Mouse (Mus musculus) bone marrow, adult 2 months (tissue): ENCODE results near the gene Auts2. TPM values are rescaled to one million over a fixed set of nuclear protein-coding genes. Genes with fewer than 3 reads are reported as not detected.

ENCODE experiments used
- H3K27ac ChIP-seq: fragments of 200-500 bp; 2 replicates; pipeline ENCODE4 v1.5.1; 2012; ENCODE audit warnings: low read depth, mild to moderate bottlenecking, control low read depth, inconsistent platforms, low read length; ENCODE audit not compliant: control insufficient read depth, poor library complexity, insufficient read depth
- H3K4me1 ChIP-seq: fragments of 200-500 bp; 2 replicates; pipeline ENCODE4 v1.6.1; 2011; ENCODE audit warnings: low read length; ENCODE audit not compliant: control insufficient read depth, insufficient read depth
- H3K4me3 ChIP-seq: fragments of 200-500 bp; replicated peaks from 2 replicates; pipeline ENCODE3; 2011; ENCODE audit warnings: mild to moderate bottlenecking, low read depth, low read length, control low read depth; ENCODE audit not compliant: control insufficient read depth
- CTCF ChIP-seq: fragments of 200-500 bp; IDR thresholded peaks from 2 replicates; pipeline ENCODE4 v1.5.1; 2011; ENCODE audit warnings: low read length, control low read depth; ENCODE audit not compliant: control insufficient read depth, insufficient read depth
- POLR2A ChIP-seq: fragments of 200-500 bp; IDR thresholded peaks from 2 replicates; pipeline ENCODE4 v1.6.1; 2011; ENCODE audit warnings: low read depth, mild to moderate bottlenecking, control low read depth, low read length, borderline replicate concordance; ENCODE audit not compliant: control insufficient read depth
- WGBS: fragments of 180-500 bp; shearing (Covaris S2); methylation state at CpG from one replicate; pipeline ENCODE4 v1.1.7; 2018; 5-methylcytosine and 5-hydroxymethylcytosine counted together
- polyA plus RNA-seq: library from polyadenylated mRNA; stranded (reverse); fragments of >200 nt; gene quantifications from 2 replicates; pipeline ENCODE4 v1.2.4, GENCODE M21; 2011; ENCODE audit warnings: low replicate concordance; ENCODE audit not compliant: missing spikeins, insufficient read depth, insufficient read length

Gene Auts2
- polyA plus RNA-seq, 1 experiment: 1.5 TPM

GRCm38 (mm10) chr5:132378977-132379376 is 164.2 kb downstream of the Auts2 start:
- WGBS: 88% methylated on average over 1 of the region's 1 CpGs
- H3K4me3 ChIP-seq: no peak overlapping the region

GRCm38 (mm10) chr5:132375130-132375529 is 168.0 kb downstream of the Auts2 start:
- Histone ChIP-seq H3K4me1 (no peaks in the 10 kb centered on the region), H3K27ac (no peak overlapping the region), H3K4me3 (no peak overlapping the region)
- 71% methylated on average over 1 of the region's 1 CpGs for WGBS
- TF ChIP-seq CTCF: no peak

More at GRCm38 (mm10) chr5:132378977-132379376, 164.2 kb downstream of the Auts2 start:
- TF ChIP-seq POLR2A: no peak
- TF ChIP-seq CTCF: no peak
- H3K4me1 ChIP-seq: no peaks in the 10 kb centered on the region
- no peak overlapping the region for H3K27ac ChIP-seq

- whole genome bisulfite sequencing: 62% methylated on average over 4 of the region's 4 CpGs
Measured at GRCm38 (mm10) chr5:132373471-132374075, 169.6 kb downstream of the Auts2 start.

DNA sequence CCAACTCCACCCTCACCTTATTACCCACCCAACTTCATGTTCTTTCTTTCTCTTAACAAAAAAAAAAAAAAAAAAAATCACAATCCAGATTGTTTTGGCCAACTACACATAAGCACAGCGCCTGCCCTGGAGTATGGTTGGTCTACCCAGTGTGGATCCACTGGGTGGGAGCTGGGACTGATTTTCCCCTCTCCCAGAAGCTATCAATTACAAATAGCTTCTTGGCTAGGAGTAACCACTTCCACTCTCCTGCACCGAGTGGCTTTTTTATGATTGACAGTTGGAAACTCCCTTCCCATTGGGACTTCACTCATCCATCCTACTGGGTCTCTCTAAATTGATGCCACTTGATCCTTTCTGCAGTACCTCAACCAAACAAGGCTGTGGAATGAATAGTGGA is 170.5 kb downstream of the Auts2 start:
- Histone ChIP-seq H3K4me1 (no peaks in the 10 kb centered on the region), H3K27ac (no peak overlapping the region), H3K4me3 (no peak overlapping the region)
- TF ChIP-seq POLR2A (no peak), CTCF (no peak)
- 62% methylated on average over 2 of the region's 2 CpGs for WGBS

More at GRCm38 (mm10) chr5:132373471-132374075, 169.6 kb downstream of the Auts2 start:
- no peaks in the 10 kb centered on the region for H3K4me1 ChIP-seq
- H3K4me3 ChIP-seq: no peak overlapping the region
- no peak overlapping the region for H3K27ac ChIP-seq
- TF ChIP-seq POLR2A (no peak), CTCF (no peak)

GRCm38 (mm10) chr5:132368678-132369088 is 174.5 kb downstream of the Auts2 start:
- no peak overlapping the region for H3K4me3 ChIP-seq
- WGBS: 65% methylated on average over 7 of the region's 7 CpGs
- TF ChIP-seq POLR2A (no peak), CTCF (no peak)
- no peaks in the 10 kb centered on the region for H3K4me1 ChIP-seq
- no peak overlapping the region for H3K27ac ChIP-seq

GRCm38 (mm10) chr5:132361276-132361675 is 181.9 kb downstream of the Auts2 start:
- TF ChIP-seq POLR2A: no peak
- no peak for TF ChIP-seq CTCF
- no peak overlapping the region for H3K27ac ChIP-seq
- H3K4me3 ChIP-seq: no peak overlapping the region
- WGBS: 80% methylated on average over 1 of the region's 1 CpGs
- H3K4me1 ChIP-seq: no peaks in the 10 kb centered on the region

- Histone ChIP-seq H3K27ac (no peak overlapping the region), H3K4me3 (no peak overlapping the region), H3K4me1 (no peaks in the 10 kb centered on the region)
- TF ChIP-seq CTCF: no peak
- TF ChIP-seq POLR2A: no peak
- 12% methylated on average over 5 of the region's 5 CpGs for WGBS
Measured at GRCm38 (mm10) chr5:132357726-132358125, 185.4 kb downstream of the Auts2 start.

DNA sequence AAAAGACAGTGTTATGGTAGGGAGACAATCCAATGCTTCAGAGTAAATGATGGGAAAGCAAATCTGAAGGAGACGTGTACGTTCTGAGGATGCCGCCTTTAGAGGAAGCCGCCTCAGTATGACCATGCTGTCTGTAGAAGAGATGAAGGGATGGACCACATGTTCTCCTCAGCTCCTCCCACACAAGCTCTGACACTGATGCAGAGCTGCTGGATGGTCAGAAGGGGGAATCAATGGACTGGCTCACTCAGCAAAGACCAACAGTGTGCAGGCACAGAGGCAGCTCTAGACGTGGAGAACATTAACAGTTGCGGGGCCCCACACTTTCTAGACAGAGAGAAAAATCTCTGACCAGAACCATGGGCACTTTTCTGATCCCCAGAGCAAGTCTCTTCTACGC is 187.2 kb downstream of the Auts2 start:
- Histone ChIP-seq H3K4me3 (no peak overlapping the region), H3K27ac (no peak overlapping the region), H3K4me1 (no peaks in the 10 kb centered on the region)
- 82% methylated on average over 7 of the region's 7 CpGs for WGBS
- TF ChIP-seq CTCF (no peak), POLR2A (no peak)

GRCm38 (mm10) chr5:132352437-132352836 is 190.7 kb downstream of the Auts2 start:
- 24% methylated on average over 1 of the region's 1 CpGs for WGBS
- no peak for TF ChIP-seq POLR2A
- no peak for TF ChIP-seq CTCF

More at GRCm38 (mm10) chr5:132352437-132352836, 190.7 kb downstream of the Auts2 start:
- Histone ChIP-seq H3K4me3 (no peak overlapping the region), H3K27ac (no peak overlapping the region), H3K4me1 (no peaks in the 10 kb centered on the region)
